Mouse (Mus musculus) G1E (cell line): ENCODE measurements around the gene Mrgprf.

Experiments
- CTCF ChIP-seq: IDR thresholded peaks from 2 replicates; pipeline ENCODE4 v1.5.1; 2012; ENCODE audit warnings: low read depth, low read length, inconsistent platforms, mixed read lengths
- TAL1 ChIP-seq: conservative IDR thresholded peaks from 2 replicates; pipeline ENCODE4 v1.6.1; 2012; ENCODE audit warnings: low read depth, low read length, inconsistent platforms, mixed read lengths

DNA sequence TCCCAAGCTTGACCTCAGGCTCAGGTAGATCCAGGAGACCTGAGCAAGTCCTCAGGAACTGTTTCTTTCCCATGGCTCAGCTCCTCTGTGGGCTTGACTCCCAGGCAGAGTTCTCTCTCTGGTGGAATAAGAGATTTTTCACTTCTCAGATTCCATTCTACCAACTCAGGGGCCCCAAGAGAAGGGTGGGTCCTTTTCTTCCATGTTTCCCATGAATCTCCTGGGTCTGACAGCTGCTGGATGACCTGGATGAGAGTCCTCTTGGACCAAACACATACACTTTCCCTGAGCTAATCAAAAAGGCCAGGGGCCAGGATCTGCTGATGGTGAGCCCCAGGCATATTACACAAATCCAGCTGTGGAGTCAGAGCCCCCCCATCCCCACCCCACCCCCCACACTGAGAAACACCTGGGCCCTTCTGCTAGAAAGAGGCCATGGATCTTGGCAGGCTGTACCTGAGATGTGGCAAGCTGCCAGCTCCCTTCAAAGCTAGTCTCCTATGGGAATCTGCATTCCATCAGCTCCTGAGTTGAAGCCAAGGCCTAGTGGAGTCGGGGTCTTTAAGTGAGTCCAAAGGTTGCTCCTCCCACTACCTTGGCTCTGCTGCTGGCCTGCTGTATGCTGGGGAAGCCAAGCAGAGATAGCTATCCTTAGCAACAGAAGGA, 31.9 kb downstream of the Mrgprf start:
- no peak for TF ChIP-seq CTCF
- no peak for TF ChIP-seq TAL1
